Mouse (Mus musculus) limb, embryonic 10.5 days (tissue): ENCODE measurements at regions not wholly inside any gene's neighbourhood (a gene's known extent, or its start where the extent isn't known, plus 50 kb on each side); places are given as distances from the start of the nearest gene placed in this dataset.

Experiments
- DNase-seq: peaks from one replicate; pipeline ENCODE4 v3.0.0-alpha.2; 2017; ENCODE audit warnings: low spot score
- H3K27ac ChIP-seq: fragments of 300-500 bp; sonication (generic); 2 replicates; pipeline ENCODE4 v1.5.1; 2016; ENCODE audit warnings: mild to moderate bottlenecking
- H3K27me3 ChIP-seq: fragments of 300-500 bp; sonication (generic); 2 replicates; pipeline ENCODE4 v1.6.1; 2016; ENCODE audit warnings: low read depth, mild to moderate bottlenecking; ENCODE audit not compliant: poor library complexity, severe bottlenecking
- H3K36me3 ChIP-seq: fragments of 300-500 bp; sonication (generic); 2 replicates; pipeline ENCODE4 v1.6.1; 2016; ENCODE audit warnings: mild to moderate bottlenecking, moderate library complexity
- H3K4me1 ChIP-seq: fragments of 300-500 bp; sonication (generic); 2 replicates; pipeline ENCODE4 v1.6.1; 2016
- H3K4me3 ChIP-seq: fragments of 300-500 bp; sonication (generic); 2 replicates; pipeline ENCODE4 v1.5.1; 2016; ENCODE audit warnings: mild to moderate bottlenecking, moderate library complexity
- H3K9me3 ChIP-seq: fragments of 300-500 bp; sonication (generic); replicated peaks from 2 replicates; pipeline ENCODE4 v1.6.1; 2016; ENCODE audit warnings: mild to moderate bottlenecking
- WGBS: fragments of 180-500 bp; shearing (Covaris S2); methylation state at CpG from one replicate; pipeline ENCODE4 v1.1.7; 2016; 5-methylcytosine and 5-hydroxymethylcytosine counted together

GRCm38 (mm10) chr4:45746451-45746850 lies 52.4 kb upstream of the Aldh1b1 start:
- no peaks in the 10 kb centered on the region for H3K9me3 ChIP-seq
- no peak overlapping the region for H3K27ac ChIP-seq
- DNase-seq = no peak
- H3K4me3 ChIP-seq = no peak overlapping the region
- H3K27me3 ChIP-seq = 0 out of 2 replicates have a peak, but pooled peaks cover 13% of the 10 kb centered on the region
- H3K4me1 ChIP-seq = no peaks in the 10 kb centered on the region
- 84% methylated on average over 3 of the region's 3 CpGs for WGBS
- H3K36me3 ChIP-seq = no peaks in the 10 kb centered on the region

GRCm38 (mm10) chr4:45745746-45746145 lies 53.1 kb upstream of the Aldh1b1 start:
- Histone ChIP-seq H3K36me3 (no peaks in the 10 kb centered on the region), H3K27me3 (0 out of 2 replicates have a peak, but pooled peaks cover 20% of the 10 kb centered on the region), H3K27ac (no peak overlapping the region), H3K9me3 (no peaks in the 10 kb centered on the region), H3K4me1 (no peaks in the 10 kb centered on the region), H3K4me3 (no peak overlapping the region)
- WGBS = 73% methylated on average over 9 of the region's 9 CpGs
- no peak for DNase-seq

- DNase-seq = no peak
Measured at GRCm38 (mm10) chr4:45744849-45745407, 53.9 kb upstream of the Aldh1b1 start.

GRCm38 (mm10) chr4:45740779-45741365 lies 58.0 kb upstream of the Aldh1b1 start:
- H3K27ac ChIP-seq = no peak overlapping the region
- no peak overlapping the region for H3K4me3 ChIP-seq
- 91% methylated on average over 12 of the region's 12 CpGs for WGBS
- peaks cover 22% of the 10 kb centered on the region; the same call in 1 of the 2 replicates for H3K27me3 ChIP-seq
- no peak for DNase-seq
- H3K4me1 ChIP-seq = peaks cover 8% of the 10 kb centered on the region
- no peaks in the 10 kb centered on the region for H3K9me3 ChIP-seq
- no peaks in the 10 kb centered on the region for H3K36me3 ChIP-seq

More at GRCm38 (mm10) chr4:45744849-45745407, 53.9 kb upstream of the Aldh1b1 start:
- 0 out of 2 replicates have a peak, but pooled peaks cover 23% of the 10 kb centered on the region for H3K27me3 ChIP-seq
- no peaks in the 10 kb centered on the region for H3K4me1 ChIP-seq
- H3K4me3 ChIP-seq = no peak overlapping the region
- 92% methylated on average over 4 of the region's 4 CpGs for WGBS
- H3K9me3 ChIP-seq = no peaks in the 10 kb centered on the region
- no peak overlapping the region for H3K27ac ChIP-seq
- H3K36me3 ChIP-seq = no peaks in the 10 kb centered on the region

- WGBS = 79% methylated on average over 5 of the region's 5 CpGs
- no peak for DNase-seq
- Histone ChIP-seq H3K4me1 (peaks cover 13% of the 10 kb centered on the region), H3K4me3 (no peak overlapping the region), H3K9me3 (no peaks in the 10 kb centered on the region), H3K36me3 (no peaks in the 10 kb centered on the region), H3K27ac (no peak overlapping the region), H3K27me3 (peaks cover 22% of the 10 kb centered on the region; the same call in 1 of the 2 replicates)
Measured at GRCm38 (mm10) chr4:45740319-45740718, 58.5 kb upstream of the Aldh1b1 start.

- Histone ChIP-seq H3K9me3 (no peaks in the 10 kb centered on the region), H3K27me3 (peaks cover 22% of the 10 kb centered on the region; the same call in 1 of the 2 replicates), H3K4me1 (peaks cover 13% of the 10 kb centered on the region), H3K27ac (no peak overlapping the region), H3K4me3 (no peak overlapping the region), H3K36me3 (no peaks in the 10 kb centered on the region)
- DNase-seq = no peak
- 84% methylated on average over 3 of the region's 3 CpGs for WGBS
Measured at GRCm38 (mm10) chr4:45739696-45740095, 59.1 kb upstream of the Aldh1b1 start.

GRCm38 (mm10) chr4:45739168-45739567 lies 59.7 kb upstream of the Aldh1b1 start:
- no peaks in the 10 kb centered on the region for H3K36me3 ChIP-seq
- H3K4me3 ChIP-seq = no peak overlapping the region
- WGBS = 67% methylated on average over 9 of the region's 9 CpGs
- peaks cover 13% of the 10 kb centered on the region for H3K4me1 ChIP-seq
- peaks cover 22% of the 10 kb centered on the region; the same call in 1 of the 2 replicates for H3K27me3 ChIP-seq
- H3K27ac ChIP-seq = no peak overlapping the region
- H3K9me3 ChIP-seq = no peaks in the 10 kb centered on the region
- no peak for DNase-seq

- peaks cover 13% of the 10 kb centered on the region for H3K4me1 ChIP-seq
- no peak overlapping the region for H3K4me3 ChIP-seq
- H3K27ac ChIP-seq = no peak overlapping the region
- H3K27me3 ChIP-seq = peaks cover 22% of the 10 kb centered on the region; the same call in 1 of the 2 replicates
- no peak for DNase-seq
- H3K36me3 ChIP-seq = no peaks in the 10 kb centered on the region
- WGBS = 68% methylated on average over 11 of the region's 11 CpGs
- no peaks in the 10 kb centered on the region for H3K9me3 ChIP-seq
Measured at GRCm38 (mm10) chr4:45738746-45739145, 60.1 kb upstream of the Aldh1b1 start.

GRCm38 (mm10) chr4:45736215-45736815 lies 62.5 kb upstream of the Aldh1b1 start:
- no peaks in the 10 kb centered on the region for H3K9me3 ChIP-seq
- no peaks in the 10 kb centered on the region for H3K36me3 ChIP-seq
- no peak overlapping the region for H3K27ac ChIP-seq
- 43% methylated on average over 10 of the region's 10 CpGs for WGBS
- H3K27me3 ChIP-seq = peaks cover 12% of the 10 kb centered on the region; the same call in 1 of the 2 replicates
- DNase-seq = no peak
- H3K4me1 ChIP-seq = peaks cover 14% of the 10 kb centered on the region
- H3K4me3 ChIP-seq = no peak overlapping the region

GRCm38 (mm10) chr4:45734011-45734410 lies 64.8 kb upstream of the Aldh1b1 start:
- Histone ChIP-seq H3K4me3 (no peak overlapping the region), H3K27ac (no peak overlapping the region), H3K36me3 (no peaks in the 10 kb centered on the region), H3K27me3 (peaks cover 3% of the 10 kb centered on the region; the same call in 1 of the 2 replicates), H3K4me1 (peaks cover 37% of the 10 kb centered on the region), H3K9me3 (no peaks in the 10 kb centered on the region)
- no peak for DNase-seq
- 95% methylated on average over 6 of the region's 6 CpGs for WGBS

GRCm38 (mm10) chr4:45730862-45731831 lies 67.7 kb upstream of the Aldh1b1 start:
- H3K27ac ChIP-seq = peak overlapping the region; percentile 73
- no peaks in the 10 kb centered on the region for H3K27me3 ChIP-seq
- DNase-seq = peak; percentile 57
- peaks cover 51% of the 10 kb centered on the region for H3K4me1 ChIP-seq
- H3K4me3 ChIP-seq = no peak overlapping the region
- 24% methylated on average over 14 of the region's 14 CpGs for WGBS
- no peaks in the 10 kb centered on the region for H3K9me3 ChIP-seq
- H3K36me3 ChIP-seq = no peaks in the 10 kb centered on the region

GRCm38 (mm10) chr4:45729801-45730200 lies 69.0 kb upstream of the Aldh1b1 start:
- H3K27ac ChIP-seq = peak overlapping the region; percentile 63; the same call in 1 of the 2 replicates
- H3K9me3 ChIP-seq = no peaks in the 10 kb centered on the region
- H3K36me3 ChIP-seq = no peaks in the 10 kb centered on the region
- no peak overlapping the region for H3K4me3 ChIP-seq
- 62% methylated on average over 4 of the region's 4 CpGs for WGBS
- no peaks in the 10 kb centered on the region for H3K27me3 ChIP-seq
- H3K4me1 ChIP-seq = peaks cover 56% of the 10 kb centered on the region
- no peak for DNase-seq
